Mouse (Mus musculus) midbrain, embryonic 12.5 days (tissue): Measurements from ENCODE around the gene Pxdn. TPM values are rescaled to one million over a fixed set of nuclear protein-coding genes. Genes with fewer than 3 reads are reported as not detected.

Source experiments
- ATAC-seq: fragments of 200-750 bp; cut with Nextera tagmentation; 2 replicates; pipeline ENCODE4 v1.8.0; 2017; ENCODE audit warnings: low read depth, moderate TSS enrichment, moderate library complexity; ENCODE audit not compliant: low FRiP score
- H3K27ac ChIP-seq: fragments of 300-500 bp; sonication (generic); replicated peaks from 2 replicates; pipeline ENCODE4 v1.5.1; 2016; ENCODE audit warnings: mild to moderate bottlenecking
- H3K27me3 ChIP-seq: fragments of 300-500 bp; sonication (generic); 2 replicates; pipeline ENCODE4 v1.6.1; 2016; ENCODE audit warnings: mild to moderate bottlenecking
- H3K36me3 ChIP-seq: fragments of 300-500 bp; sonication (generic); 2 replicates; pipeline ENCODE4 v1.6.1; 2016
- H3K4me1 ChIP-seq: fragments of 300-500 bp; sonication (generic); 2 replicates; pipeline ENCODE4 v1.6.1; 2016
- H3K4me2 ChIP-seq: fragments of 300-500 bp; sonication (generic); replicated peaks from 2 replicates; pipeline ENCODE4 v1.6.1; 2016; ENCODE audit warnings: mild to moderate bottlenecking, moderate library complexity
- H3K4me3 ChIP-seq: fragments of 300-500 bp; sonication (generic); 2 replicates; pipeline ENCODE4 v1.5.1; 2016; ENCODE audit warnings: mild to moderate bottlenecking
- H3K9ac ChIP-seq: fragments of 300-500 bp; sonication (generic); replicated peaks from 2 replicates; pipeline ENCODE4 v1.6.1; 2016; ENCODE audit warnings: mild to moderate bottlenecking, moderate library complexity
- H3K9me3 ChIP-seq: fragments of 300-500 bp; sonication (generic); 2 replicates; pipeline ENCODE4 v1.6.1; 2016; ENCODE audit warnings: mild to moderate bottlenecking
- WGBS: fragments of 180-500 bp; shearing (Covaris S2); methylation state at CpG from one replicate; pipeline ENCODE4 v1.1.7; 2016; 5-methylcytosine and 5-hydroxymethylcytosine counted together
- polyA plus RNA-seq: library from polyadenylated mRNA; unstranded; fragments of >200 nt; fragmentation: Nextera tagmentation; extraction: Ambion mirVana; gene quantifications from 2 replicates; pipeline ENCODE4 v1.2.1, GENCODE M21; 2016

Pxdn gene
- polyA plus RNA-seq, 1 experiment from 2014 or later: 83.6 TPM

DNA sequence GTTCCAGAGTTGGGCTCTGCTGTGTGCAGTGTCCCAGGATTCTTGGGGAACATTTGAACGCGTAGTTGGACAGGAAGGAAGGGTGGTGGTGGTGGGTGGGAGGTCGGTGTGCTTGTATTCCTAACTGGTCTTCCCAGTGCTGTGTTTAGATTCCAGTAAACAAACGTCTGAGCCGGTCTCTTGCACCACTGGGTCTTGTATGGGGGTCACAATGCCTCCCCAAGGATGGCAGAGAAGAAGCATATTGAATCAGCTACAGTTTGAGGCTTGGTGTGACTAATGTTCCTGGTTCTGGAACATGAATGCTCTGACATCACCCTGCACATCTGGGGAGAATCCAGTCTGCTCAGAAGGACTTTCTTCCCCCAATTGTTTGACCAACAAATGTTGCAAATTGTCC is 93.2 kb downstream of the Pxdn start:
- no peak for ATAC-seq
- 83% methylated on average over 5 of the region's 5 CpGs for WGBS

DNA sequence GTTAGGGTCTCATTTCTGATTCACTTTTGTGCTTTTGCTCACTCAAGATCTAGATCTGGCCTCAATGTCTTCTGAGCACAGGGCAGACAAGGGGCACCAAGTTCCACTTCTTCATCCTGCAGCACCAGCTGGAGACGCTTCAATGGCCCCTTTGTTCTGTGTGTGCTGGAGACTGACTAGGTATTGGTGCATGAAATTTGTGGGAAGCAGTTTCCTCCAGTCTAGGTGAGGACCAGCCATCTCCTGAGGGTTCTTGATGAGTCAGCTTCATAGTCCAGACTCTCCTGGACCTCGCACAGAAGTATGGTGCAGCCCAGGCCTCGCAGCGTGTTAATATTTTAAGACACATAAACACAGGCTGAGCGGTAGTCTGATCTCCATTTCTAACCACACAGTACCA is 97.3 kb downstream of the Pxdn start:
- Histone ChIP-seq H3K27ac (no peak overlapping the region), H3K4me3 (no peak overlapping the region), H3K9ac (no peak overlapping the region), H3K27me3 (no peaks in the 10 kb centered on the region), H3K9me3 (no peaks in the 10 kb centered on the region), H3K36me3 (no peaks in the 10 kb centered on the region), H3K4me1 (peaks cover 20% of the 10 kb centered on the region), H3K4me2 (no peak overlapping the region)
- no peak for ATAC-seq
- WGBS: 91% methylated on average over 5 of the region's 5 CpGs

More for the DNA sequence above, 93.2 kb downstream of the Pxdn start:
- H3K27ac ChIP-seq: no peak overlapping the region
- H3K9me3 ChIP-seq: no peaks in the 10 kb centered on the region
- H3K36me3 ChIP-seq: no peaks in the 10 kb centered on the region
- no peak overlapping the region for H3K4me2 ChIP-seq
- H3K27me3 ChIP-seq: no peaks in the 10 kb centered on the region
- no peak overlapping the region for H3K9ac ChIP-seq
- H3K4me3 ChIP-seq: no peak overlapping the region
- H3K4me1 ChIP-seq: peaks cover 2% of the 10 kb centered on the region; the same call in 1 of the 2 replicates

DNA sequence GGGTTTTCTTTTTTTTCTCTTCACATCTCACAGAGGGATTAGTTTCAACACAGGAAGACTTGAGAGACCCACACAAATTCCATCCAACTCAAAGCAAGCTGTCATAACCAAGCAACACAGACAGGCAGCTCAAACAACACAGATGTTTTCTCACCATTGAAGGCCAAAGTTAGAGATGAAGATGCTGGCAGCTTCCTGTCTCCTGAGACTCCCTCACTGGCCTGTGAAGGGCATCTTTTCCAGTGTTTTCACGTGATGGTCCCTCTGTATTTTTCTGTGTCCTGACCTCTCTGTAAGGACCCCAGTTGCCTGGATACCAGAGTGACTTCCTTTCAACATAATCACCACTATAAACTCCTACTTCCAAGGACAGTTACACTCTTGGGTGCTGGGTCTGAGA is 98.0 kb downstream of the Pxdn start:
- Histone ChIP-seq H3K4me3 (no peak overlapping the region), H3K9me3 (no peaks in the 10 kb centered on the region), H3K27ac (no peak overlapping the region), H3K9ac (no peak overlapping the region), H3K36me3 (no peaks in the 10 kb centered on the region), H3K27me3 (no peaks in the 10 kb centered on the region), H3K4me1 (peaks cover 20% of the 10 kb centered on the region), H3K4me2 (no peak overlapping the region)
- 30% methylated on average over 1 of the region's 1 CpGs for WGBS
- no peak for ATAC-seq

DNA sequence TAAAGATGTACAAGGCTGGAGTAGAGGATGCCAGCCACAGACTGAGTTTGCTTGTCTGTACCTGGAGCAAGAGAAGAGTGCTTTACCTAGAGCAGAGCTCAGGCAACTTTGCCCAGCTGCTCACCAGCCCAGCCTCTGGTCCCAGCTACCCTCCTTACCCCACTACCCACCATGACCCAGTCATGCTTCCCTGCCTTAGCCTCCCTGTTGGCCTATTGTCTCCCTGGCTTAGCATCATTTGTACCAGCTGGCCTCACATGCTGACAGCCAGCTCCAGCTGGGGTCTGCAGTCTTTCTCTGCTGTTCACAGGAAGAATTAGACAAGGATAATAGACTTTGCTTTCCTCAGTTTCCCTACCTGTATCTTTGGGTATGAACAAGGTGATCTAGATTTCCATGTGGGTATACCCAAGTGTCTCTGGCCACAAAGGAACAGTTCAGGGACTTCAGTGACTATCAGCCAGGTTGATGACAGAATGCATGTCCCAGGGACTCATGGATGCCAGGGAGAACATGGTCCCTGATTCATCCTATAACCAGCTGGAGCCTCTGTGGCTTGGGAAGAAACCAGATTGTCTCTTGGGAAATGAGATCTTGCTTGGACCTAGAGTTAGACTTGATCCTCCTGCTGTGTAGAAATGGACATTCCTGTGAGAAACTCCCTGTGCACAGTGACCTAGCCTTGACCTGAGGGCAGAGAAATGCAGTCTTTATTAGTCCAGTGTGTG is 98.6 kb downstream of the Pxdn start:
- H3K36me3 ChIP-seq: no peaks in the 10 kb centered on the region
- H3K27me3 ChIP-seq: no peaks in the 10 kb centered on the region; the same call in 1 of the 2 replicates
- H3K4me2 ChIP-seq: no peak overlapping the region
- peak overlapping the region; percentile 49 for H3K27ac ChIP-seq
- ATAC-seq: no peak
- H3K4me3 ChIP-seq: no peak overlapping the region
- no peak overlapping the region for H3K9ac ChIP-seq
- H3K4me1 ChIP-seq: peaks cover 20% of the 10 kb centered on the region
- no peaks in the 10 kb centered on the region for H3K9me3 ChIP-seq

DNA sequence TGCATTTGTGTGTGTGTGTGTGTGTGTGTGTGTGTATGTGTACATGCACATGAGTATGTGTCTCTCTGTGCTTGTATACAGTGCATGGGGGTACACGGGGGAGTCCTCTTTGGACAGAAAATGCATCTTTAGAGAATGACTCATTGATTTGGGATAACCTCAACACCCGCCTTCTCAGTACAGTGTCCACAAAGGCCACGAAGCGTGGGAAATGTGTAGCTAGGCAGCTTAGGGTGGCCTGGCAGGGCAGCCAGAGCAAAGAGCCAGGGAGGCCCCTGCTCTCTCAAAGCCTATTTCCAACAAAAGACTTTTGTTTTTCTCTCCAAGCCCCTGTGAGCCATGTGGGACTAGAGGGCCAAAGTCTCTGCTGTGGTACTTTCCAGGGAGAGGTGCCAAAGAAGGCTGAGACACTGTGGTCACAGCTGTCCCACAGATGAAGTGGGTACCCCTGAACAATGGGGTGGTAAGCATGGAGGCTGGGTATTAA is 99.2 kb downstream of the Pxdn start:
- no peak overlapping the region for H3K4me2 ChIP-seq
- H3K4me3 ChIP-seq: no peak overlapping the region
- no peaks in the 10 kb centered on the region for H3K36me3 ChIP-seq
- H3K27me3 ChIP-seq: no peaks in the 10 kb centered on the region; the same call in 1 of the 2 replicates
- no peaks in the 10 kb centered on the region for H3K9me3 ChIP-seq
- H3K4me1 ChIP-seq: peaks cover 20% of the 10 kb centered on the region
- H3K27ac ChIP-seq: peak overlapping the region; percentile 49
- ATAC-seq: peak; percentile 76
- H3K9ac ChIP-seq: no peak overlapping the region
- WGBS: 27% methylated on average over 4 of the region's 4 CpGs

DNA sequence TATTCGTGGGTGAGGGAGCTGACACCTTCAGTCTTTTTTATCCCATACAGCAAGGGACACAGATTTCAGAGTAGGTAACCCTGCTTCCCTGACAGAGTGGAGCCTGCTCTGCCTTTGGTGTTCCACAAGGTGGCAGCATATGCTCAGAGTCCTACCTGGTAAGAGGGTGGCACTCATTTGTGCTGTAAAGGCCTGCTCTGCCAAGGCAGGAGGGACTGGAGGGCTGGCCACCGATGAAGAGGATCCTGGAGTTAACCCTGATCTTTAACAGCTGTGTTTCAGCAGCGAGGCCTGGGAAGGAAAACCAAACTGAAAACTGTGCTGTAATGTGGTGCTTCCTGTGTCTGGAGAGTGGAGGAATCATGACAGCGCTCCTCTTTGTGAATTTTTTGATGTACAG is 102.2 kb downstream of the Pxdn start:
- Histone ChIP-seq H3K9me3 (no peaks in the 10 kb centered on the region), H3K4me1 (peaks cover 20% of the 10 kb centered on the region), H3K4me2 (no peak overlapping the region), H3K27me3 (no peaks in the 10 kb centered on the region; the same call in 1 of the 2 replicates), H3K27ac (no peak overlapping the region), H3K36me3 (no peaks in the 10 kb centered on the region), H3K9ac (no peak overlapping the region), H3K4me3 (no peak overlapping the region)
- WGBS: 39% methylated on average over 4 of the region's 4 CpGs
- no peak for ATAC-seq

DNA sequence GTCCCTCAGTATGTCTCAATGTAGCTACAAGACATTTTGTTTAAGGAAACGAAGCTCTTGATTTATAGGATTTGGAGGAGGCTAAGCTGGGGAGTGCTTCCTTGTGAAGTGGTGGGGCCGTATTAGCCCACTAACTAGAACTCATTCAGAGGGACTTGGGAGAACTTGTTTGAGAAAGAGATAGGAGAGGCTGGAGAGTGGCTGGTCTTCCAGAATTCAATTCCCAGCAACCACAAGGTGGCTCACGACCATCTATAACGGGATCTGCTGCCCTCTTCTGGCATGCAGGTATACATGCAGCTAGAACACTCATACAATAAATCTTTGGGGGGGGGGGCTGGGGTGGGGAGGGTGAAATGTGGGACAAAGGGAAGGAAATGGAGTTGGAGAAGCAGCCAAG is 102.7 kb downstream of the Pxdn start:
- WGBS: 26% methylated on average over 4 of the region's 4 CpGs

DNA sequence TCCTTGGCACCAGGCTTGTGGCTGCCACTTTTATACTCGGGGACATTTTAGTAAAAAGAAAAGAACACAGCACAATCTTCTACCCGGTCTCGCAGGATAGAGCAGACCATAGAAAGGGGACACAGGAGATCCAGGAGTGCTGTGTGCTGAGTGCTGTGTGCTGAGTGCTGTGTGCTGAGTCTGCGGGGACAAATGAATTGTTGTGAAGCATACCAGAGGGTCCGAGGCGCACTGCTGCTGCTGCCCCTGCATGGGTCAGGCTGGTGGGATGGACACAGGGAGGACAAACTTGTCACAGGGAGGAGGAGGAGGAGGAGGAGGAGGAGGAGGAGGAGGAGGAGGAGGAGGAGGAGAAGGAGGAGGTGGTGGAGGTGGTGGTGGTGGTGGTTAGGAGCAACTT is 111.4 kb downstream of the Pxdn start:
- WGBS: 89% methylated on average over 6 of the region's 6 CpGs
- Histone ChIP-seq H3K4me1 (no peaks in the 10 kb centered on the region), H3K4me3 (no peak overlapping the region), H3K27me3 (no peaks in the 10 kb centered on the region), H3K9ac (no peak overlapping the region), H3K9me3 (no peaks in the 10 kb centered on the region), H3K4me2 (no peak overlapping the region), H3K27ac (no peak overlapping the region), H3K36me3 (no peaks in the 10 kb centered on the region)
- no peak for ATAC-seq

More for the DNA sequence above, 102.7 kb downstream of the Pxdn start:
- H3K27me3 ChIP-seq: no peaks in the 10 kb centered on the region; the same call in 1 of the 2 replicates
- H3K9ac ChIP-seq: no peak overlapping the region
- no peak for ATAC-seq
- no peaks in the 10 kb centered on the region for H3K9me3 ChIP-seq
- peaks cover 20% of the 10 kb centered on the region for H3K4me1 ChIP-seq
- no peaks in the 10 kb centered on the region for H3K36me3 ChIP-seq
- H3K27ac ChIP-seq: no peak overlapping the region
- H3K4me2 ChIP-seq: no peak overlapping the region
- H3K4me3 ChIP-seq: no peak overlapping the region

DNA sequence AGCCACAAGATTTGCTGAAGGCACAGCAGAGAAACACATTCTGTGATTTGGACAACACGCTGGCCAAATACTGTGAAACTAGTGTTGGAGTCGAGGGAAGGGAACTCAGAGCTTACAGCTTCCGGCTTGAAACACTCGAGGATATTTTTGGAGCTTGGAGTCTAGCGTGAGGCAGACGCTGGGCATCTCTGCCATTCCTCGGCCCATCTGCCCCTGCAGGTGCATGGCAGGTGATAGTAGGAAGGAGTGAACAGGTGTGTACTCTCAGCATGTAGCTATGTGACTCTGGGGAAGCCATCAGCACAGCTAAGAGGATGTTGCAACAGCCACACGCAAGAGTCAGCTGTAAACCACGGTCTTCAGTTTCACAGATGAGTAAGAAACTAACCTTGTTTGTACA is 112.4 kb downstream of the Pxdn start:
- Histone ChIP-seq H3K27ac (no peak overlapping the region), H3K27me3 (no peaks in the 10 kb centered on the region), H3K9me3 (no peaks in the 10 kb centered on the region), H3K36me3 (no peaks in the 10 kb centered on the region), H3K9ac (no peak overlapping the region), H3K4me3 (no peak overlapping the region), H3K4me2 (no peak overlapping the region), H3K4me1 (no peaks in the 10 kb centered on the region)
- 81% methylated on average over 9 of the region's 9 CpGs for WGBS
- ATAC-seq: no peak

DNA sequence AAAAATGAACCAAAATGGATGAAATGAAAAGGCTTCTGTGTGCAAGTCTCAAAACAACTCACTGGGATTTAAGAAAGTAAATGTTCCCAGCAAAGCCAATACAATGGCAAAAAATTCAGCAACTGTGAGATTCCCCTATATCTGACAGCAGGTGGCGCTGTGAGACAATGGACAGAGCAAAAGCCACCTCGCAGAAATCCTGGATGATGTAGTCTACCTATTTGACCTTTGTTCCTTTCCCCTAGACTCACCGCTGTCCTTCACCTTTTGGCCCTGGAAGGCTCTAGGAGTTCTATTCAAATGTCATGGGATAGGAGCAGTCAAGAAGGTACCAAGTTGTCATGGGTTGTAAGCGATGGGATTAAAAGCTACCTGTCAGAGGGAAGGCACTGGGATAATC is 112.8 kb downstream of the Pxdn start:
- Histone ChIP-seq H3K27me3 (no peaks in the 10 kb centered on the region), H3K36me3 (no peaks in the 10 kb centered on the region), H3K9me3 (no peaks in the 10 kb centered on the region), H3K27ac (no peak overlapping the region), H3K4me2 (no peak overlapping the region), H3K4me3 (no peak overlapping the region), H3K9ac (no peak overlapping the region), H3K4me1 (no peaks in the 10 kb centered on the region)
- peak; percentile 49; the same call in 1 of the 2 replicates for ATAC-seq
- WGBS: 20% methylated on average over 4 of the region's 4 CpGs

DNA sequence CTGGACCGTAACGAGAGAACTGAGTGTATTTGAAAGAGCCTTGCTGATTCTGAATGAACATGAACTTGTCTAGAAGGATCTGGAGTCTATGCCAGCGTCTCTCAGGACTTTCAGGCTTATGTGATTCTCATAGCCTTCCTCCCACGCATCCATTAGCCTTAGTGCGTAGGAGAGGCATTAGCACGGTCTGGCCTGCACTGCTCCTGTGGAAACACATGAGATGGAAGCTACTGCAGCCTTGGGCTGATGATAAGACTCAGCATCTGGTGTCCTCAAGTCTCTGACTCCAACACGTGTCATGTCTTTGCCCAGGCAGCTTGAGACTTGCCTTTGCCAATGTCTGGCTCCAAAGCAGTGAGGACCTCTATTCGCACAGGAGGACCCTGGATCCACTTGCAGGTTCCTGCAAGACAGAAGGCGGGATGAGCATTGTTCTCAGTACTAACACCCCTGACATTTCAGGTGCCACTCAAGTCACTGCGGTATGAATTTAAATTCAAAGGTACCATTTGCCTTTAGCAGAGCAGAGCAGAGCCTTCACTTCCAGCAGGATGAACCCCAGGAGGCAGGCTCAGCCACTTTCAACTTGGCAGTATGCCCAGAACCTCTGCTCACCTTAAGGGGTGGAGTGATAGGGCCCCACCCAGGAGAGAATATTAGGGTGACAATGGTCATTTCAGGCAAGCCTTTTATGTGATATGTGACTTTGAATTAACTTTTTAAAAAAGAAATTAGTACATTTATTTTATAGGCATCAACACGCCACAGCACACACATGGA is 117.5 kb downstream of the Pxdn start:
- no peaks in the 10 kb centered on the region for H3K27me3 ChIP-seq
- H3K4me3 ChIP-seq: no peak overlapping the region
- no peaks in the 10 kb centered on the region for H3K9me3 ChIP-seq
- no peak overlapping the region for H3K9ac ChIP-seq
- no peak overlapping the region for H3K27ac ChIP-seq
- no peak for ATAC-seq
- WGBS: 93% methylated on average over 11 of the region's 11 CpGs
- H3K36me3 ChIP-seq: no peaks in the 10 kb centered on the region
- no peak overlapping the region for H3K4me2 ChIP-seq
- no peaks in the 10 kb centered on the region for H3K4me1 ChIP-seq

DNA sequence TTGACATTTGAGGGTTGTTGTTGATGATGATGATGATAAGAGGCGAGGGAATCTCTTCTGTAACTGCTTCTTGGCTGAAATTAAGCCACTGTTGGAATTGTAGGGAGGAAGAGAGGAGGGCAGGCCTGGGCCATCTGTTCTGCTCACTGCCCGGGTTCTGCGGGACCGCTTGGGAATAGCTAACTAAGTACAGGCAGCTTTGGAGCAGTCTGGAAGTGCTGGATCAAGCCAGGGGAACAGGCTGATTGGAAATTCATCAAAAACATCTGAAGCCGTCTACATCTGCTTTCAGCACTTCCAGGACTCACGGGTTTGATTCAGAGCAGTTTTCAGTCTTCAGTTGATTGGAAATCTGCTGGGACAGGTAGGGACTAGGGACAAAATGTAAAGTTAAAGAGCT is 120.6 kb downstream of the Pxdn start:
- 79% methylated on average over 6 of the region's 6 CpGs for WGBS
- Histone ChIP-seq H3K36me3 (no peaks in the 10 kb centered on the region), H3K27me3 (no peaks in the 10 kb centered on the region), H3K4me3 (no peak overlapping the region), H3K4me2 (no peak overlapping the region), H3K4me1 (no peaks in the 10 kb centered on the region), H3K9me3 (no peaks in the 10 kb centered on the region), H3K27ac (no peak overlapping the region), H3K9ac (no peak overlapping the region)
- no peak for ATAC-seq
